ENCODE assay signal across 11 mouse cellular contexts in the genomic region with DNA sequence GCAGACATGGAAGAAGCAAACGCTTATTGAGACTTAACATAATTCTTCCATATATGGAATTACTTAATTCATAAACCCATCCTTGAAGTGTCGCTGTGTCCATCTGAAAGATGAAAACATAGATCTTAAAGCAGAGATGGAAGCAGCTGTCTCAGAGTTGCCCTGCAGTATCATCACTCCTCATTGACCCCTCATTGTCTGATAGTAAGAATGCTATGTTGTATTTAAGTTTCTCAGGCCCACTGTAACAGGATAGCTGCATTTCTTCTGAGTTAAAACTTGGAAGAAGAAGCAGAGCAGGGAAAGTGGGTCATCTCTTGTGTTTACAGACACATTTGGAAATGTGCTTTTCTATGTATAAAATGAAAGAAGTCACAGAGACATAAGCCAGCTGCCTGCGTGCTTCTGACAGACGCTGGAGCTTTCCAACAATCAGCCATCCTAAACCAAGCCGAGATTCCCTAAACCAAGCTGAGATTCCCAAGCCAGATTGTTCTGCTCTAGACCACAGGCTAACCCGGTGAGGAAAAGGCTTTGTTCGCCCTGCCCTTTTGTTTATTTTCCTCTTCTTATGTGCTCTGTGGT.
A peak's percentile ranks its signal among the peaks of the same experiment; 100 is the strongest.
DNase-seq lines count a peak whose midpoint lies in the region; ATAC-seq lines count a peak whose summit lies in the region.
"Had no signal": no experiment of that assay in that cellular context is flagged by ENCODE, and none has a peak within 500 bp of the region (broad histone marks: within the 10 kb centered on the region; RNA-seq: fewer than 3 reads in every experiment).

No protein-coding gene starts in this region.

- peak; percentile 10 to 41 for DNase-seq in frontal cortex, postnatal 36 days (ENCODE audit: low spot score in 2 of 2)
- no peak for DNase-seq in frontal cortex, postnatal 25 days (ENCODE audit: low spot score in 2 of 2)
- peak; percentile 6 to 8 for DNase-seq in left cerebral cortex, postnatal 36 days (ENCODE audit: low spot score in 2 of 2)
- DNase-seq in left cerebral cortex, adult 8-10 months (ENCODE audit: low spot score in 2 of 2) = no peak
- DNase-seq in right cerebral cortex, adult 2 months (ENCODE audit: low spot score in 2 of 2) = peak; percentile 13 to 17
- no peak for DNase-seq in layer of hippocampus, adult 9-10 months (ENCODE audit: low spot score)
- DNase-seq in cerebellum, postnatal 36 days = no peak
- DNase-seq: cerebellum, adult 8-10 months; heart, adult 18-20 months; thymus, postnatal 4 days had no signal

- intact Hi-C loops in left cerebral cortex, postnatal 36 days (cut with DNase I) = no loop called here

- ATAC-seq in cerebellum, adult (ENCODE audit: insufficient number of reproducible peaks, low FRiP score, low TSS enrichment) = no peak

Comparison
In these comparisons a context has a peak if more than half of its experiments do, and no peak if none do; other contexts are left out.
1. DNase-seq: peak in frontal cortex, postnatal 36 days (2 of 2), left cerebral cortex, postnatal 36 days (2 of 2) and right cerebral cortex, adult 2 months (2 of 2); none in frontal cortex, postnatal 25 days (0 of 2), left cerebral cortex, adult 8-10 months (0 of 2), layer of hippocampus, adult 9-10 months (single experiment) and cerebellum, postnatal 36 days (0 of 2).